Mouse (Mus musculus): ENCODE results near the gene Slc4a3. TPM values are rescaled to one million over a fixed set of nuclear protein-coding genes. Genes with fewer than 3 reads are reported as not detected.

Slc4a3 gene
- polyA plus RNA-seq, 1 experiment from 2014 or later: 37.7 TPM

- Histone ChIP-seq H3K9me3 (no peaks in the 10 kb centered on the region), H3K27ac (no peak overlapping the region), H3K9ac (no peak overlapping the region), H3K36me3 (no peaks in the 10 kb centered on the region), H3K4me3 (no peak overlapping the region), H3K27me3 (no peaks in the 10 kb centered on the region), H3K4me1 (no peaks in the 10 kb centered on the region), H3K4me2 (replicated peaks) (no peak overlapping the region)
- ATAC-seq (ENCODE audit: low FRiP score, low read depth): no peak
- 71% methylated on average over 6 of the region's 6 CpGs for WGBS
Measured at GRCm38 (mm10) chr1:75570403-75570802, 24.3 kb downstream of the Slc4a3 start.

- Histone ChIP-seq H3K36me3 (no peaks in the 10 kb centered on the region), H3K4me3 (no peak overlapping the region), H3K27me3 (no peaks in the 10 kb centered on the region), H3K4me1 (no peaks in the 10 kb centered on the region), H3K27ac (no peak overlapping the region), H3K9me3 (no peaks in the 10 kb centered on the region), H3K4me2 (replicated peaks) (no peak overlapping the region), H3K9ac (no peak overlapping the region)
- 75% methylated on average over 6 of the region's 6 CpGs for WGBS
- no peak for ATAC-seq (ENCODE audit: low FRiP score, low read depth)
Measured at GRCm38 (mm10) chr1:75572776-75573175, 26.7 kb downstream of the Slc4a3 start.

GRCm38 (mm10) chr1:75573715-75574114, 27.6 kb downstream of the Slc4a3 start:
- Histone ChIP-seq H3K9ac (no peak overlapping the region), H3K4me3 (no peak overlapping the region), H3K36me3 (no peaks in the 10 kb centered on the region), H3K9me3 (no peaks in the 10 kb centered on the region), H3K4me1 (no peaks in the 10 kb centered on the region), H3K4me2 (replicated peaks) (no peak overlapping the region), H3K27ac (no peak overlapping the region), H3K27me3 (no peaks in the 10 kb centered on the region)
- ATAC-seq (ENCODE audit: low FRiP score, low read depth): no peak
- 94% methylated on average over 7 of the region's 7 CpGs for WGBS

GRCm38 (mm10) chr1:75574476-75575310, 28.6 kb downstream of the Slc4a3 start:
- Histone ChIP-seq H3K27ac (no peak overlapping the region), H3K27me3 (no peaks in the 10 kb centered on the region), H3K4me3 (no peak overlapping the region), H3K9ac (no peak overlapping the region), H3K4me1 (no peaks in the 10 kb centered on the region), H3K9me3 (no peaks in the 10 kb centered on the region), H3K4me2 (replicated peaks) (no peak overlapping the region), H3K36me3 (no peaks in the 10 kb centered on the region)
- WGBS: 66% methylated on average over 17 of the region's 17 CpGs
- no peak for ATAC-seq (ENCODE audit: low FRiP score, low read depth)

- no peaks in the 10 kb centered on the region for H3K9me3 ChIP-seq
- 37% methylated on average over 7 of the region's 7 CpGs for WGBS
- ATAC-seq (ENCODE audit: low FRiP score, low read depth): no peak
Measured at GRCm38 (mm10) chr1:75581936-75582624, 36.0 kb downstream of the Slc4a3 start.

GRCm38 (mm10) chr1:75582625-75582956, 36.5 kb downstream of the Slc4a3 start:
- no peak overlapping the region for H3K4me2 ChIP-seq (replicated peaks)
- ATAC-seq (ENCODE audit: low FRiP score, low read depth): no peak
- no peak overlapping the region for H3K4me3 ChIP-seq
- H3K9ac ChIP-seq: no peak overlapping the region
- peak overlapping the region; percentile 17; the same call in 1 of the 2 replicates for H3K27ac ChIP-seq
- H3K4me1 ChIP-seq: peaks cover 22% of the 10 kb centered on the region
- H3K9me3 ChIP-seq: no peaks in the 10 kb centered on the region
- no peaks in the 10 kb centered on the region for H3K27me3 ChIP-seq
- H3K36me3 ChIP-seq: no peaks in the 10 kb centered on the region
- WGBS: 75% methylated on average over 5 of the region's 5 CpGs

More at GRCm38 (mm10) chr1:75581936-75582624, 36.0 kb downstream of the Slc4a3 start:
- Histone ChIP-seq H3K4me3 (no peak overlapping the region), H3K9ac (no peak overlapping the region), H3K27ac (peak overlapping the region; percentile 17; the same call in 1 of the 2 replicates), H3K36me3 (no peaks in the 10 kb centered on the region), H3K4me2 (replicated peaks) (0 out of 2 replicates have a peak overlapping the region, but pooled peaks have one; percentile 4), H3K27me3 (no peaks in the 10 kb centered on the region), H3K4me1 (peaks cover 22% of the 10 kb centered on the region)

GRCm38 (mm10) chr1:75583034-75583433, 37.0 kb downstream of the Slc4a3 start:
- Histone ChIP-seq H3K27me3 (no peaks in the 10 kb centered on the region), H3K4me1 (peaks cover 26% of the 10 kb centered on the region), H3K9me3 (no peaks in the 10 kb centered on the region), H3K27ac (no peak overlapping the region), H3K4me3 (no peak overlapping the region), H3K36me3 (no peaks in the 10 kb centered on the region), H3K4me2 (replicated peaks) (no peak overlapping the region), H3K9ac (no peak overlapping the region)
- no peak for ATAC-seq (ENCODE audit: low FRiP score, low read depth)
- WGBS: 78% methylated on average over 10 of the region's 10 CpGs

GRCm38 (mm10) chr1:75586791-75587190, 40.7 kb downstream of the Slc4a3 start:
- 85% methylated on average over 3 of the region's 3 CpGs for WGBS
- Histone ChIP-seq H3K36me3 (no peaks in the 10 kb centered on the region), H3K27me3 (no peaks in the 10 kb centered on the region), H3K4me1 (peaks cover 24% of the 10 kb centered on the region), H3K9ac (no peak overlapping the region), H3K9me3 (no peaks in the 10 kb centered on the region), H3K4me3 (no peak overlapping the region), H3K27ac (no peak overlapping the region), H3K4me2 (replicated peaks) (no peak overlapping the region)
- ATAC-seq (ENCODE audit: low FRiP score, low read depth): no peak

- no peak overlapping the region for H3K4me2 ChIP-seq (replicated peaks)
- H3K27ac ChIP-seq: no peak overlapping the region
- WGBS: 60% methylated on average over 12 of the region's 12 CpGs
Measured at GRCm38 (mm10) chr1:75587738-75588719, 42.0 kb downstream of the Slc4a3 start.

GRCm38 (mm10) chr1:75588874-75589273, 42.8 kb downstream of the Slc4a3 start:
- H3K9me3 ChIP-seq: no peaks in the 10 kb centered on the region
- peaks cover 15% of the 10 kb centered on the region for H3K4me1 ChIP-seq
- H3K9ac ChIP-seq: 0 out of 2 replicates have a peak overlapping the region, but pooled peaks have one; percentile 1
- H3K4me3 ChIP-seq: no peak overlapping the region
- no peak overlapping the region for H3K27ac ChIP-seq
- no peaks in the 10 kb centered on the region for H3K36me3 ChIP-seq
- H3K27me3 ChIP-seq: no peaks in the 10 kb centered on the region
- no peak overlapping the region for H3K4me2 ChIP-seq (replicated peaks)
- 20% methylated on average over 7 of the region's 7 CpGs for WGBS
- peak; percentile 48; the same call in 1 of the 2 replicates for ATAC-seq (ENCODE audit: low FRiP score, low read depth)

More at GRCm38 (mm10) chr1:75587738-75588719, 42.0 kb downstream of the Slc4a3 start:
- Histone ChIP-seq H3K9ac (no peak overlapping the region), H3K36me3 (no peaks in the 10 kb centered on the region), H3K4me1 (peaks cover 15% of the 10 kb centered on the region), H3K4me3 (no peak overlapping the region), H3K9me3 (no peaks in the 10 kb centered on the region), H3K27me3 (no peaks in the 10 kb centered on the region)
- no peak for ATAC-seq (ENCODE audit: low FRiP score, low read depth)

GRCm38 (mm10) chr1:75589983-75590382, 43.9 kb downstream of the Slc4a3 start:
- Histone ChIP-seq H3K9me3 (no peaks in the 10 kb centered on the region), H3K27me3 (no peaks in the 10 kb centered on the region), H3K4me1 (peaks cover 15% of the 10 kb centered on the region), H3K9ac (no peak overlapping the region), H3K4me2 (replicated peaks) (no peak overlapping the region), H3K36me3 (no peaks in the 10 kb centered on the region), H3K27ac (no peak overlapping the region), H3K4me3 (no peak overlapping the region)
- 70% methylated on average over 2 of the region's 2 CpGs for WGBS
- ATAC-seq (ENCODE audit: low FRiP score, low read depth): no peak

All from limb, embryonic 13.5 days (tissue).